Mouse (Mus musculus) erythroblast, embryonic 14.5 days (primary cell): Measurements from ENCODE around the gene Tor1a.

Experiments used
- GATA1 ChIP-seq: IDR thresholded peaks from 2 replicates; pipeline ENCODE4 v1.6.1; 2012; ENCODE audit warnings: low read length, inconsistent platforms, mixed read lengths
- TAL1 ChIP-seq: IDR thresholded peaks from 3 replicates; pipeline ENCODE4 v1.6.1; 2012; ENCODE audit warnings: low read length, inconsistent platforms, mixed read lengths

DNA sequence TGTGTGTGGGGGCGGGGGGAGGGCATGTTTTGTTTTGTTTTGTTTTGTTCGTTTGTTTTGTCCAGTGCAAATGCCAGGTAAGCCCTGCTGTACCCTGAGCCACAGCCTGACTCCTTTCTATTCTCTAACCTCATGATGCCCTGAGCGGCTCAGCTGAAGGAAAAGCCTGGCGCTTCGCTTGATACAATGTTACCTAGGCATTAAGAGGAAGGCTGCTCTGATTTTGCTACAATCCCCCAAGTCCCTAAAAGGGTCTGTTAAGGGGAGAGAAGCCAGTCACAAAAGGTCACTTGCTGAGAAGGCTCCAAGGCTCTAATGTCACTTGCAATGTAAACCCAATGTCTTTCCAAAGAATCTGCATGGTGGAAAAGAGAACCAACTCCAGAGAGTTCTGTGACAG, 52.4 kb downstream of the Tor1a start:
- TF ChIP-seq TAL1, result no peak
- no peak for TF ChIP-seq GATA1
